Mouse (Mus musculus): ENCODE data around the gene Pitx2. TPM values are rescaled to one million over a fixed set of nuclear protein-coding genes. Genes with fewer than 3 reads are reported as not detected.

Pitx2 gene
- polyA plus RNA-seq, 1 experiment from 2014 or later: 4.9 TPM

- H3K27me3 ChIP-seq (replicated peaks; ENCODE audit: control insufficient read depth, insufficient read depth, low read length): peaks cover 59% of the 10 kb centered on the region
Measured at GRCm38 (mm10) chr3:129220681-129221379, 21.2 kb downstream of the Pitx2 start.

GRCm38 (mm10) chr3:129221380-129222260, 21.9 kb downstream of the Pitx2 start:
- 0 out of 2 replicates have a peak, but pooled peaks cover 2% of the 10 kb centered on the region for H3K4me1 ChIP-seq (replicated peaks; ENCODE audit: control insufficient read depth, insufficient read depth, low read length)
- H3K4me3 ChIP-seq (replicated peaks; ENCODE audit: low read length): no peak overlapping the region
- H3K9me3 ChIP-seq (ENCODE audit: control insufficient read depth, low read length): no peaks in the 10 kb centered on the region
- ATAC-seq: no peak
- H3K27me3 ChIP-seq (replicated peaks; ENCODE audit: control insufficient read depth, insufficient read depth, low read length): peaks cover 60% of the 10 kb centered on the region
- H3K36me3 ChIP-seq (ENCODE audit: control insufficient read depth, insufficient read depth): no peaks in the 10 kb centered on the region
- no peak overlapping the region for H3K27ac ChIP-seq (ENCODE audit: low read length)
- no peak overlapping the region for H3K4me2 ChIP-seq (ENCODE audit: low read length)
- no peak overlapping the region for H3K9ac ChIP-seq (replicated peaks; ENCODE audit: low read depth, low read length)
- WGBS: 3% methylated on average over 27 of the region's 27 CpGs

More at GRCm38 (mm10) chr3:129220681-129221379, 21.2 kb downstream of the Pitx2 start:
- Histone ChIP-seq H3K4me1 (replicated peaks; ENCODE audit: control insufficient read depth, insufficient read depth, low read length) (peaks cover 5% of the 10 kb centered on the region; the same call in 1 of the 2 replicates), H3K36me3 (ENCODE audit: control insufficient read depth, insufficient read depth) (no peaks in the 10 kb centered on the region), H3K9me3 (ENCODE audit: control insufficient read depth, low read length) (no peaks in the 10 kb centered on the region), H3K4me2 (ENCODE audit: low read length) (no peak overlapping the region), H3K4me3 (replicated peaks; ENCODE audit: low read length) (no peak overlapping the region), H3K27ac (ENCODE audit: low read length) (no peak overlapping the region), H3K9ac (replicated peaks; ENCODE audit: low read depth, low read length) (no peak overlapping the region)
- 2% methylated on average over 24 of the region's 24 CpGs for WGBS
- ATAC-seq: no peak

- H3K27me3 ChIP-seq (replicated peaks; ENCODE audit: control insufficient read depth, insufficient read depth, low read length): peaks cover 71% of the 10 kb centered on the region
Measured at GRCm38 (mm10) chr3:129222448-129223290, 23.0 kb downstream of the Pitx2 start.

DNA sequence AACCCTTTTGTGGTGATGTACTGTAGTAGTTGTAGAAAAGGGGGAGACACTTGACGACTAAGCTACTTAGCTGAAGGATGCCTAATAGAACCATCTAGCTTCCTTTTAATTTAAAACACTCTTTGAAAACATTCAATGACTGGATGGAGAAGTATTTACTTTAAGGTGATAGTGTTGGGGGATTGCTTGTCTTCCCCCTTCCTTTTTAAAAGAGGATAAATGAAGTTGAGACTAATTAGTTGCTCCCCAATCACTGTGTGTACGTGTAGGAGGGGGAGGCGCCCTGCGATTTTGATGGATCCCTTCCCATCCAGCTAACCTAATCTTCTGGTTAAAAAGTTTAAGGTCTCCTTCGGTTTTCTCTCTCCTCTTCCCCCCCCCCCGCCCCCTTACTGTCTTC, 23.7 kb downstream of the Pitx2 start:
- no peak overlapping the region for H3K27ac ChIP-seq (ENCODE audit: low read length)
- no peaks in the 10 kb centered on the region for H3K9me3 ChIP-seq (ENCODE audit: control insufficient read depth, low read length)
- H3K4me2 ChIP-seq (ENCODE audit: low read length): no peak overlapping the region
- no peak overlapping the region for H3K4me3 ChIP-seq (replicated peaks; ENCODE audit: low read length)
- H3K36me3 ChIP-seq (ENCODE audit: control insufficient read depth, insufficient read depth): no peaks in the 10 kb centered on the region
- ATAC-seq: no peak
- 0% methylated on average over 6 of the region's 6 CpGs for WGBS
- peaks cover 71% of the 10 kb centered on the region for H3K27me3 ChIP-seq (replicated peaks; ENCODE audit: control insufficient read depth, insufficient read depth, low read length)
- 0 out of 2 replicates have a peak, but pooled peaks cover 2% of the 10 kb centered on the region for H3K4me1 ChIP-seq (replicated peaks; ENCODE audit: control insufficient read depth, insufficient read depth, low read length)
- H3K9ac ChIP-seq (replicated peaks; ENCODE audit: low read depth, low read length): no peak overlapping the region

More at GRCm38 (mm10) chr3:129222448-129223290, 23.0 kb downstream of the Pitx2 start:
- ATAC-seq: no peak
- Histone ChIP-seq H3K4me1 (replicated peaks; ENCODE audit: control insufficient read depth, insufficient read depth, low read length) (0 out of 2 replicates have a peak, but pooled peaks cover 2% of the 10 kb centered on the region), H3K4me3 (replicated peaks; ENCODE audit: low read length) (no peak overlapping the region), H3K9ac (replicated peaks; ENCODE audit: low read depth, low read length) (no peak overlapping the region), H3K9me3 (ENCODE audit: control insufficient read depth, low read length) (no peaks in the 10 kb centered on the region), H3K27ac (ENCODE audit: low read length) (no peak overlapping the region), H3K4me2 (ENCODE audit: low read length) (no peak overlapping the region), H3K36me3 (ENCODE audit: control insufficient read depth, insufficient read depth) (no peaks in the 10 kb centered on the region)
- WGBS: under 1% methylated on average over 21 of the region's 21 CpGs

DNA sequence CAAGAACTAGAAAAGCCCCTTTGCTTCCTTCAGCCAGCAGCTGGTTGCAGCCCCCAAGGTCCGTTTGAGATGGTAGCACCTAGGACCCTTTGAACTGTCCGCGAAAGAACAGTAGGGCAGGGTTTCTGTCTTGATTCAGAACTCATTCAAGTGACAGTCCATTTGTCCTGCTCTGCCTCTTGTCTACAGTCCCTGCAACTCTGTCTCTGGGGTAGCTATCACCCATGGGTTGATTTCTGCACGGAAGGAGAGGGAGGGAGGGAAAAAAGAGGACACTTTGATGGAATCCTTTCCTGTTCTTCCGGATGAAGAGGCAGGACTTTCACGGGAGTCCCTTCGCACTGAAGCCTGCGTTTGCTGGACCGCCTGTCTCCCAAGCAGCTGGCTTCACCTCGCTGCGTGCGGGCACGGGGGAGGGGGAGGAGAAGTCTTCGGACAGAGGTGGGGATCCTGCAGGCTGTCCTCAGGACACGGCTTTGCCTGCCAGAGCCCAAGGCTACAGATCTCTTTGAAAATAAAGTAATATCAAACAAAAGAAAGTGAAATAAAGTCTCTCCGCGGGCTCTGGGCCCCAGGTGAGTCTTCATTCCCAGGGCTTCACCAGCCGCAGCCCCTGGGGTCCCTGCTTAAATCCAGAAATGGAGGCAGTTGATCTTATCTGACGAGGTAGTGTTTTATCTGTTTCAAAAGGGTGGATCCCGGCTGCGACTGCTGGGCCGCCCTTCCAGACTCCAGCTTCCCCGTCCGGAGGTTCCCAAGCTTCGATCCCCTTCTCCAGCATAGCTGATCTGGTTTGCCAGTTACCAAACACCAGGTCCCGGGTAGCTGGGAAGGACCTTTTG, 24.5 kb downstream of the Pitx2 start:
- WGBS: under 1% methylated on average over 26 of the region's 26 CpGs
- no peak overlapping the region for H3K4me3 ChIP-seq (replicated peaks; ENCODE audit: low read length)
- ATAC-seq: no peak

GRCm38 (mm10) chr3:129224806-129225576, 25.3 kb downstream of the Pitx2 start:
- WGBS: under 1% methylated on average over 40 of the region's 40 CpGs
- no peaks in the 10 kb centered on the region for H3K4me1 ChIP-seq (replicated peaks; ENCODE audit: control insufficient read depth, insufficient read depth, low read length)
- no peaks in the 10 kb centered on the region for H3K9me3 ChIP-seq (ENCODE audit: control insufficient read depth, low read length)
- no peaks in the 10 kb centered on the region for H3K36me3 ChIP-seq (ENCODE audit: control insufficient read depth, insufficient read depth)
- ATAC-seq: no peak
- H3K27me3 ChIP-seq (replicated peaks; ENCODE audit: control insufficient read depth, insufficient read depth, low read length): peaks cover 66% of the 10 kb centered on the region
- no peak overlapping the region for H3K4me3 ChIP-seq (replicated peaks; ENCODE audit: low read length)
- H3K9ac ChIP-seq (replicated peaks; ENCODE audit: low read depth, low read length): no peak overlapping the region
- H3K4me2 ChIP-seq (ENCODE audit: low read length): no peak overlapping the region
- no peak overlapping the region for H3K27ac ChIP-seq (ENCODE audit: low read length)

More for the DNA sequence above, 24.5 kb downstream of the Pitx2 start:
- H3K9me3 ChIP-seq (ENCODE audit: control insufficient read depth, low read length): no peaks in the 10 kb centered on the region
- no peak overlapping the region for H3K9ac ChIP-seq (replicated peaks; ENCODE audit: low read depth, low read length)
- H3K36me3 ChIP-seq (ENCODE audit: control insufficient read depth, insufficient read depth): no peaks in the 10 kb centered on the region
- no peak overlapping the region for H3K4me2 ChIP-seq (ENCODE audit: low read length)
- H3K4me1 ChIP-seq (replicated peaks; ENCODE audit: control insufficient read depth, insufficient read depth, low read length): no peaks in the 10 kb centered on the region
- peaks cover 71% of the 10 kb centered on the region for H3K27me3 ChIP-seq (replicated peaks; ENCODE audit: control insufficient read depth, insufficient read depth, low read length)
- H3K27ac ChIP-seq (ENCODE audit: low read length): no peak overlapping the region

DNA sequence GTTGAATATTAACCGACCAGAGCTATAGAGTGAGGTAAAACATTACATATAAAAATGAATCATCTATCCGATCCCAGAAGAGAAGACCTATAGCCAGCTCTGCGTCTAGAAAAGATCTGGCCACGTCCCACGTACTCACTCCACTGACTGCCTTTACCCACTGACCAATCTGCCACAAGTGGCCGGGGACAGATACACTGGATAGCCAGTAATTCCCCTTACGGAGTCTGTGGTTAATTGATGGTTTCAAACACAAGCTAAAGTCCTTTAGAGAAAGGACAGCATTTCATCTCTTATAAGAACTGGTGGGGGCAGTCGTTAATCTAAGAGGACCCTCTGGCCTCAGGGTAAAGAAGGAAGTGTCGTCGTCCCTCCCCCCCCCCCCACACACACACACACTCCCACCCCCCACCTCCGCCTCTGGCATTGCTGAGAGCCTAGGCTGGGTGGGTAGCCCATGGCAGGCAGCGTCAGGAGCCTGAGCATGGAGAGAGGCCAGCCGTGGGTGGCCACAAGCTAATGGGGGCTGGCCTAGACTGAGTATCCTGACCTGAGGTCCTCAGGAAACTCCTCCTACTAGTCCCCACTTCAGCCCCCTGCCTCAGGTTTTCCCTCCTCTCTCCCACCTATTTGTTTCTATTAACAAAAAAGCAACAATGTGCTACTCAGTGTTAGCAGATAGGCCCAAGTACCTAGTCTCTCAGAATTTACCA, 26.1 kb downstream of the Pitx2 start:
- H3K4me1 ChIP-seq (replicated peaks; ENCODE audit: control insufficient read depth, insufficient read depth, low read length): no peaks in the 10 kb centered on the region
- H3K4me2 ChIP-seq (ENCODE audit: low read length): no peak overlapping the region
- no peaks in the 10 kb centered on the region for H3K36me3 ChIP-seq (ENCODE audit: control insufficient read depth, insufficient read depth)
- no peak overlapping the region for H3K27ac ChIP-seq (ENCODE audit: low read length)
- H3K9ac ChIP-seq (replicated peaks; ENCODE audit: low read depth, low read length): no peak overlapping the region
- H3K9me3 ChIP-seq (ENCODE audit: control insufficient read depth, low read length): no peaks in the 10 kb centered on the region
- WGBS: under 1% methylated on average over 13 of the region's 13 CpGs
- no peak for ATAC-seq
- H3K27me3 ChIP-seq (replicated peaks; ENCODE audit: control insufficient read depth, insufficient read depth, low read length): peaks cover 63% of the 10 kb centered on the region
- H3K4me3 ChIP-seq (replicated peaks; ENCODE audit: low read length): no peak overlapping the region
